Mouse (Mus musculus): Measurements from ENCODE around the gene Duoxa1. TPM values are rescaled to one million over a fixed set of nuclear protein-coding genes. Genes with fewer than 3 reads are reported as not detected.

Duoxa1 gene
- total and polyA plus RNA-seq, 2 experiments from 2014 or later = 0.35 TPM; not detected in 1

DNA sequence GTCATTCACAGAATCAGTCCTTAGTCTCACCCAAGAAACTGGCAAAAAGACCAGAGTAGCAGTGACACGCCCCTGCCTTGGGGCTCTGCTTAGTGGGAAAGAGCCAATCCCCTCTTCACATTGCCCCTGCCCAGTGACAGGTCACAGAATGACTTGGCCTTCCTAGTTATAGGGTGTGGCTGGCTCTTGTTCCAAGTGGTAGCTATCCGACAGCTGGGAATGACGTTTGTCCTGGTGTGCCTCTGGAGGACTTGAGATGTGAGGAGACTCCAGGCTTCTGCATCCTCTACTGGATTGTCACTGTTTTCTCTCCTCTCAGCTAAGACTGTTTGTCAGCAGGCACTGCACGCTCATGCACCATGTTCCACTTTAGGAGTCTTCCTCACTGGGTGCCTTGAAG, 3.9 kb upstream of the Duoxa1 start:
- Histone ChIP-seq H3K27ac (no peak overlapping the region), H3K27me3 (ENCODE audit: insufficient read depth, low read length) (peaks cover 23% of the 10 kb centered on the region), H3K4me2 (ENCODE audit: low read depth, low read length) (no peak overlapping the region), H3K9me3 (ENCODE audit: low read length) (no peaks in the 10 kb centered on the region), H3K36me3 (ENCODE audit: insufficient read depth, low read length) (no peaks in the 10 kb centered on the region), H3K4me3 (ENCODE audit: low read length) (no peak overlapping the region), H3K4me1 (ENCODE audit: insufficient read depth, low read length) (no peaks in the 10 kb centered on the region), H3K9ac (replicated peaks; ENCODE audit: low read length) (no peak overlapping the region)
- ATAC-seq (no peak), DNase-seq (ENCODE audit: low spot score) (no peak)
- WGBS = 79% methylated on average over 4 of the region's 4 CpGs
- TF ChIP-seq CTCF (IDR thresholded peaks at IDR 0.05; ENCODE audit: low read depth) = no peak

DNA sequence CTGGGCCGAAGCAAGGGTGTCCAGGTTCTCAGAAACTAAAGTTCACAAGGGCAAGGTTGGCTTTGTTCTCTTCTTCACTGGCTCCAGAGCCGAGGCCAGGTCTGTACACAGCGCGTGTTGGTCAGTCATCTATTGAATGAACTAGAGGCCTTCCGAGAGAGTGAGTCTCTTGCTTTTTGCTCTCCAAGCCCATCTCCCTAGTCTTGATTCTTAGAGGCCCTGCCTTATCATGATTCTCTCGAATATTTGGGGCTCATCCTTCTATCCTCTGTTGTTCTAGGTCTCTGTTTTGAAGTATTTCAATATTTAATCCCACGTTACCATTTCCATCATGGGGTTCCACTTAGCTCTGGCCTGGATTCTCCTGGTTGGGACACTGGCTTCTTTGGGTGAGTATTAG, 1.8 kb upstream of the Duoxa1 start, which contains the start of gene Duox1:
Gene Duox1 (plus strand): TSS at position 301 of the 400 bp plus-strand sequence.
- no peak for ATAC-seq
- 84% methylated on average over 7 of the region's 7 CpGs for WGBS
- DNase-seq (ENCODE audit: low spot score) = no peak

DNA sequence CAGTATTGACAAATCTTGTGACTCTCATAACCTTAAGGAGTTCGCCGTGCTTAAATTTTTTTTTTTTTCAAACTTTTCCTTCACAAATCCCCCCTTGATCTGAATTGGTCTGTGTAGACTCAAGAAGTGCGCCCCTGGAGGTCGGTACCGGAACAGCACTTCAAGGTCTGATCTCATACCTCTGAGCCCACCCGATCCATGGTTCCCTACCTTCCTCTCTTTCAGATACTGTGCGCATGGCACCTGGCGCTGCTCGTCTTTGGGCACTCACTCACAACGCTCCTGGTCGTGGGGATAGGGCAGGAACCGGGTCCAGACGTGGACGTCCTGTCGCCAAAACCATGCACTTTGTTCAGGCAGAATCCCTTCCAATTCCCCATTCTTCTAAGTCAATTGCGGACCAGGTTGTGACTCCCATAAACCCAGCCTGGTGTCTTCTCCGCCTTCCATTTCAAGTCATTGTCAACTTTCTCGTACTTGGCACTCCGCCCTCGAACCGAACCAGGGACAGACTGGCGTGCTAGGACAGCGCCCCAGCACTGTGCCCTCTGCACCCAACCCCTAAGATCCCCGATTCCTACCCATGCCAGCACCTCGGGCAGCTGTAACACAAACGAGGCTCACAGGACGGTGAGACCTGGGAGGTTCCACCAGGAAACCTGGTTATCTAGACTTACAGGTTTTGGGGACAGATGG, 660 bp downstream of the Duoxa1 start:
- Histone ChIP-seq H3K36me3 (ENCODE audit: insufficient read depth, low read length) (no peaks in the 10 kb centered on the region), H3K9me3 (ENCODE audit: low read length) (no peaks in the 10 kb centered on the region), H3K4me2 (ENCODE audit: low read depth, low read length) (peak overlapping the region; percentile 48), H3K27ac (no peak overlapping the region), H3K4me3 (ENCODE audit: low read length) (peak overlapping the region; percentile 28), H3K9ac (replicated peaks; ENCODE audit: low read length) (no peak overlapping the region), H3K4me1 (ENCODE audit: insufficient read depth, low read length) (no peaks in the 10 kb centered on the region), H3K27me3 (ENCODE audit: insufficient read depth, low read length) (peaks cover 27% of the 10 kb centered on the region)
- DNase-seq (ENCODE audit: low spot score) (peak; percentile 85), ATAC-seq (peak; percentile 54)
- TF ChIP-seq CTCF (IDR thresholded peaks at IDR 0.05; ENCODE audit: low read depth) = peak; percentile 79
- WGBS = 6% methylated on average over 27 of the region's 27 CpGs

More for the DNA sequence above, 1.8 kb upstream of the Duoxa1 start, which contains the start of gene Duox1:
- H3K4me1 ChIP-seq (ENCODE audit: insufficient read depth, low read length) = no peaks in the 10 kb centered on the region
- no peak within 1 kb of the TSS for H3K4me3 ChIP-seq (ENCODE audit: low read length)
- no peak within 1 kb of the TSS for H3K4me2 ChIP-seq (ENCODE audit: low read depth, low read length)
- peaks cover 27% of the 10 kb centered on the region for H3K27me3 ChIP-seq (ENCODE audit: insufficient read depth, low read length)
- no peak within 1 kb of the TSS for H3K9ac ChIP-seq (replicated peaks; ENCODE audit: low read length)
- no peak within 1 kb of the TSS for H3K27ac ChIP-seq
- H3K36me3 ChIP-seq (ENCODE audit: insufficient read depth, low read length) = no peaks in the 10 kb centered on the region
- H3K9me3 ChIP-seq (ENCODE audit: low read length) = no peaks in the 10 kb centered on the region
- no peak for TF ChIP-seq CTCF (IDR thresholded peaks at IDR 0.05; ENCODE audit: low read depth)

DNA sequence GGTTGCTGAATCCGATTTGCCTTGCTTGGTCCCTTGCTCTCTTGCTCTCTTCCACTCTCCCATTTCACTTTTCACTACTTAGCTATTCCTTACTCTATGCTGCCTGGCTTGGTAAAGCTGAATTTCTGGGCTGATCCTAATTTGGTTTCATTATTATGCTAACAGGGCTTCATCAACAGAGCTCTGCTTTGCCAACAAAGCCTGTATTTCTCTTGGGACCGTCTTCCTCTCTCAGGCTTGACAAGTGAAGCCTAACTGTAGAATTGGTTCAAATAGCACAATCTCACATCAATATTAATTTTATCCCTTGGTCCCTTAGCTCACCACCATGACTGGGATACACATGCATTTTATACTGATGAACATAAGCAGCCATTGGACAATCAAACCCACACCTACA, 2.0 kb downstream of the Duoxa1 start:
- DNase-seq (ENCODE audit: low spot score) = peak; percentile 8
- 38% methylated on average over 2 of the region's 2 CpGs for WGBS

DNA sequence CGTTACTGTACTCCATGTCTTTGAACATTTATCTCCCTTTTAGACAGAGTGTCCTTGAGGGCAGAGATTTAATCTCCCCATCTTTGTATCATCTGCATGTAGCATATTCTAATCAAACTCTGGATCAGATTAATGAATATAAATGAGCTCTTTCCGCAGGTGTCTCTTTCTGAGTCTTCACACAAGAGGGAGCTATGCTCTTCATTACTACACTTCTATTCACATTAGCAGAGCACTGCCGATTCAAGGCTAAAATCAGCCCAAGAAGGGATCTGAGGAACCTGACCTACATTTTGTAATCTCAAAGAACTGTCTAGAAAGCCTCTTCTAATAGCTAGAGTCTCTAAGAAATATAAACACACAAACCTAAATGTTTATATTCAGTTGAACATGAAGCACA, 3.9 kb downstream of the Duoxa1 start:
- no peaks in the 10 kb centered on the region for H3K36me3 ChIP-seq (ENCODE audit: insufficient read depth, low read length)
- peak; percentile 46; the same call in 1 of the 2 replicates for TF ChIP-seq CTCF (IDR thresholded peaks at IDR 0.05; ENCODE audit: low read depth)
- no peak overlapping the region for H3K9ac ChIP-seq (replicated peaks; ENCODE audit: low read length)
- WGBS = 34% methylated on average over 3 of the region's 3 CpGs
- H3K27ac ChIP-seq = no peak overlapping the region
- ATAC-seq (no peak), DNase-seq (ENCODE audit: low spot score) (peak; percentile 62)
- H3K9me3 ChIP-seq (ENCODE audit: low read length) = no peaks in the 10 kb centered on the region
- H3K4me3 ChIP-seq (ENCODE audit: low read length) = no peak overlapping the region
- no peak overlapping the region for H3K4me2 ChIP-seq (ENCODE audit: low read depth, low read length)
- no peaks in the 10 kb centered on the region for H3K4me1 ChIP-seq (ENCODE audit: insufficient read depth, low read length)
- H3K27me3 ChIP-seq (ENCODE audit: insufficient read depth, low read length) = peaks cover 21% of the 10 kb centered on the region

More for the DNA sequence above, 2.0 kb downstream of the Duoxa1 start:
- no peak for TF ChIP-seq CTCF (IDR thresholded peaks at IDR 0.05; ENCODE audit: low read depth)
- Histone ChIP-seq H3K27me3 (ENCODE audit: insufficient read depth, low read length) (peaks cover 27% of the 10 kb centered on the region), H3K4me1 (ENCODE audit: insufficient read depth, low read length) (no peaks in the 10 kb centered on the region), H3K9ac (replicated peaks; ENCODE audit: low read length) (no peak overlapping the region), H3K27ac (no peak overlapping the region), H3K9me3 (ENCODE audit: low read length) (no peaks in the 10 kb centered on the region), H3K4me2 (ENCODE audit: low read depth, low read length) (no peak overlapping the region), H3K4me3 (ENCODE audit: low read length) (no peak overlapping the region), H3K36me3 (ENCODE audit: insufficient read depth, low read length) (no peaks in the 10 kb centered on the region)
- no peak for ATAC-seq

DNA sequence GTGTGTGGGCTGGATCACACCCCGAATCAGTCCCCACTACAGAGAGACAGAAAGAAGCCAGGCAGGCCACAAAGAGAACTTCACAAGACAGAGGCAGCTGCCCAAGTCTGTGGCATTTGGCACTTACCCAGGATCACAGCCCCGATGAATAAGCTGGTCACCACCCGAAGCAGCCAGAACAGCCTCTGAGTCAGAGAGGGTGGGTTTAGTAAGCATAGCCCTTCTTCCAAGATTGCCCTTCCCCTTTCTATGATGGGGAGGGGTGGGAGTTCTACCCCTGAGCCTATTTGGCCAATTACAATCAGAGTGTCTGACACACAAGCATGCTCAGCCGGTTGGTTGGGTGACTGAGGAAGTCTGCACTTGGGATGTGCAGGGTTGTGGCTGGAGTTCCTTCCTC, 7.3 kb downstream of the Duoxa1 start:
- H3K4me3 ChIP-seq (ENCODE audit: low read length) = no peak overlapping the region
- H3K27me3 ChIP-seq (ENCODE audit: insufficient read depth, low read length) = 0 out of 2 replicates have a peak, but pooled peaks cover 5% of the 10 kb centered on the region
- TF ChIP-seq CTCF (IDR thresholded peaks at IDR 0.05; ENCODE audit: low read depth) = no peak
- H3K9ac ChIP-seq (replicated peaks; ENCODE audit: low read length) = no peak overlapping the region
- no peaks in the 10 kb centered on the region for H3K36me3 ChIP-seq (ENCODE audit: insufficient read depth, low read length)
- DNase-seq (ENCODE audit: low spot score) (peak; percentile 76), ATAC-seq (peak; percentile 58)
- H3K4me2 ChIP-seq (ENCODE audit: low read depth, low read length) = no peak overlapping the region
- 38% methylated on average over 4 of the region's 4 CpGs for WGBS
- no peaks in the 10 kb centered on the region for H3K9me3 ChIP-seq (ENCODE audit: low read length)
- H3K4me1 ChIP-seq (ENCODE audit: insufficient read depth, low read length) = peaks cover 11% of the 10 kb centered on the region
- H3K27ac ChIP-seq = no peak overlapping the region

Measured in hindbrain, postnatal 0 days (tissue).